Mouse (Mus musculus) MEL (cell line): Measurements from ENCODE around the gene Lhfpl3. TPM values are rescaled to one million over a fixed set of nuclear protein-coding genes. Genes with fewer than 3 reads are reported as not detected.

Experiments used
- DNase-seq: peaks from one replicate; pipeline ENCODE4 v3.0.0; 2011; ENCODE audit warnings: low read depth, low spot score
- H3K27ac ChIP-seq: 2 replicates; pipeline ENCODE4 v1.5.1; 2012; ENCODE audit warnings: low read depth, mild to moderate bottlenecking, control low read depth, low read length, moderate library complexity; ENCODE audit not compliant: control insufficient read depth
- H3K27me3 ChIP-seq, 2 experiments: fragments of 150-350 bp in 1 of 2; sonication (generic) in 1 of 2; 2 replicates each; pipeline ENCODE4 v1.6.1; 2012; ENCODE audit warnings: low read length in 2 of 2, mild to moderate bottlenecking in 2 of 2, improper control_type of control experiment in 1 of 2, moderate library complexity in 1 of 2; ENCODE audit not compliant: insufficient read depth in 2 of 2, control insufficient read depth in 1 of 2
- H3K36me3 ChIP-seq, 2 experiments: 2 replicates each; pipeline ENCODE4 v1.6.1; 2012 to 2014; ENCODE audit warnings: low read length in 2 of 2, improper control_type of control experiment in 1 of 2, inconsistent platforms in 1 of 2, mild to moderate bottlenecking in 1 of 2; ENCODE audit not compliant: insufficient read depth in 2 of 2, control insufficient read depth in 1 of 2
- H3K4me1 ChIP-seq, 2 experiments: fragments of 150-350 bp in 1 of 2; sonication (generic) in 1 of 2; 2 replicates each; pipeline ENCODE4 v1.6.1; 2012; ENCODE audit warnings: low read length in 2 of 2, improper control_type of control experiment in 1 of 2, mild to moderate bottlenecking in 1 of 2; ENCODE audit not compliant: insufficient read depth in 2 of 2, control insufficient read depth in 1 of 2
- H3K4me3 ChIP-seq, 2 experiments: fragments of 150-350 bp in 1 of 2; sonication (generic) in 1 of 2; 2 replicates each; pipeline ENCODE4 v1.5.1; 2012; ENCODE audit warnings: low read depth in 2 of 2, low read length in 2 of 2, mild to moderate bottlenecking in 2 of 2, moderate library complexity in 2 of 2, control low read depth in 1 of 2, improper control_type of control experiment in 1 of 2; ENCODE audit not compliant: control insufficient read depth in 1 of 2, insufficient read depth in 1 of 2
- H3K79me2 ChIP-seq: 2 replicates; pipeline ENCODE4 v1.6.1; 2012; ENCODE audit warnings: mild to moderate bottlenecking, low read length, moderate library complexity; ENCODE audit not compliant: control insufficient read depth, poor library complexity, insufficient read depth
- H3K9ac ChIP-seq: 2 replicates; pipeline ENCODE4 v1.6.1; 2012; ENCODE audit warnings: low read depth, mild to moderate bottlenecking, control low read depth, low read length, moderate library complexity; ENCODE audit not compliant: control insufficient read depth, poor library complexity, severe bottlenecking
- H3K9me3 ChIP-seq: fragments of 150-350 bp; sonication (generic); replicated peaks from 2 replicates; pipeline ENCODE4 v1.6.1; 2012; ENCODE audit warnings: mild to moderate bottlenecking, low read length, improper control_type of control experiment, moderate library complexity; ENCODE audit not compliant: insufficient read depth
- CHD1 ChIP-seq: IDR thresholded peaks from 2 replicates; pipeline ENCODE4 v1.6.1; 2012; ENCODE audit warnings: low read depth, mild to moderate bottlenecking, inconsistent platforms, low read length, improper control_type of control experiment
- CHD2 ChIP-seq: IDR thresholded peaks from 2 replicates; pipeline ENCODE4 v1.6.1; 2011; ENCODE audit warnings: low read length, improper control_type of control experiment
- CTCF ChIP-seq, 3 experiments: IDR thresholded peaks in 2 of 3; conservative IDR thresholded peaks in 1 of 3; 2 replicates each; pipeline ENCODE4 v1.5.1; 2011 to 2012; ENCODE audit warnings: low read length in 3 of 3, low read depth in 2 of 3, mild to moderate bottlenecking in 2 of 3, improper control_type of control experiment in 1 of 3, inconsistent platforms in 1 of 3, mixed read lengths in 1 of 3, moderate library complexity in 1 of 3; ENCODE audit not compliant: control insufficient read depth in 1 of 3, insufficient read depth in 1 of 3, poor library complexity in 1 of 3, severe bottlenecking in 1 of 3
- E2F4 ChIP-seq: IDR thresholded peaks from 2 replicates; pipeline ENCODE4 v1.6.1; 2011; ENCODE audit warnings: low read depth, low read length, improper control_type of control experiment, borderline replicate concordance
- ELF1 ChIP-seq: IDR thresholded peaks from 2 replicates; pipeline ENCODE4 v1.6.1; 2014; ENCODE audit warnings: low read depth, mild to moderate bottlenecking, inconsistent platforms, low read length, improper control_type of control experiment, moderate library complexity
- ETS1 ChIP-seq: IDR thresholded peaks from 2 replicates; pipeline ENCODE4 v1.6.1; 2012; ENCODE audit warnings: low read depth, mild to moderate bottlenecking, inconsistent platforms, low read length, improper control_type of control experiment, moderate library complexity
- GABPA ChIP-seq: IDR thresholded peaks from 2 replicates; pipeline ENCODE4 v1.6.1; 2012; ENCODE audit warnings: low read depth, mild to moderate bottlenecking, inconsistent platforms, low read length, improper control_type of control experiment, moderate library complexity
- HCFC1 ChIP-seq: IDR thresholded peaks from 2 replicates; pipeline ENCODE4 v1.6.1; 2012; ENCODE audit warnings: low read depth, mild to moderate bottlenecking, inconsistent platforms, low read length, improper control_type of control experiment, moderate library complexity
- KAT2A ChIP-seq: conservative IDR thresholded peaks from 2 replicates; pipeline ENCODE4 v1.6.1; 2012; ENCODE audit warnings: low read depth, low read length, improper control_type of control experiment, inconsistent platforms
- MAZ ChIP-seq: IDR thresholded peaks from 2 replicates; pipeline ENCODE4 v1.6.1; 2012; ENCODE audit warnings: low read depth, mild to moderate bottlenecking, inconsistent platforms, low read length, improper control_type of control experiment
- MEF2A ChIP-seq: IDR thresholded peaks from 2 replicates; pipeline ENCODE4 v1.6.1; 2014; ENCODE audit warnings: low read depth, mild to moderate bottlenecking, inconsistent platforms, low read length, improper control_type of control experiment; ENCODE audit not compliant: poor library complexity, insufficient replicate concordance, severe bottlenecking; ENCODE audit errors: extremely low read depth
- MXI1 ChIP-seq: IDR thresholded peaks from 2 replicates; pipeline ENCODE4 v1.6.1; 2011; ENCODE audit warnings: mild to moderate bottlenecking, low read depth, low read length, improper control_type of control experiment
- MYB ChIP-seq: IDR thresholded peaks from 2 replicates; pipeline ENCODE4 v1.6.1; 2011; ENCODE audit warnings: mild to moderate bottlenecking, low read depth, low read length, improper control_type of control experiment
- MYC ChIP-seq: IDR thresholded peaks from 2 replicates; pipeline ENCODE4 v1.6.1; 2011; ENCODE audit warnings: low read depth, mild to moderate bottlenecking, low read length, improper control_type of control experiment, moderate library complexity
- NELFE ChIP-seq: IDR thresholded peaks from 2 replicates; pipeline ENCODE4 v1.6.1; 2011; ENCODE audit warnings: low read depth, low read length, improper control_type of control experiment
- NRF1 ChIP-seq: IDR thresholded peaks from 2 replicates; pipeline ENCODE4 v1.6.1; 2014; ENCODE audit warnings: low read depth, mild to moderate bottlenecking, inconsistent platforms, low read length, improper control_type of control experiment, moderate library complexity; ENCODE audit not compliant: poor library complexity, insufficient read depth, severe bottlenecking
- POLR2A ChIP-seq, 2 experiments: IDR thresholded peaks; 2 replicates each; pipeline ENCODE4 v1.6.1; 2011 to 2012; ENCODE audit warnings: low read length in 2 of 2, mild to moderate bottlenecking in 2 of 2, control low read depth in 1 of 2, improper control_type of control experiment in 1 of 2, low read depth in 1 of 2, moderate library complexity in 1 of 2; ENCODE audit not compliant: control insufficient read depth in 1 of 2, insufficient read depth in 1 of 2, poor library complexity in 1 of 2
- POLR2AphosphoS2 ChIP-seq: IDR thresholded peaks from 2 replicates; pipeline ENCODE4 v1.6.1; 2011; ENCODE audit warnings: low read length, improper control_type of control experiment
- RAD21 ChIP-seq: IDR thresholded peaks from 2 replicates; pipeline ENCODE4 v1.6.1; 2011; ENCODE audit warnings: mild to moderate bottlenecking, low read depth, low read length, improper control_type of control experiment
- RCOR1 ChIP-seq: IDR thresholded peaks from 2 replicates; pipeline ENCODE4 v1.6.1; 2012; ENCODE audit warnings: low read depth, mild to moderate bottlenecking, inconsistent platforms, low read length, improper control_type of control experiment
- SIN3A ChIP-seq: IDR thresholded peaks from 2 replicates; pipeline ENCODE4 v1.6.1; 2012; ENCODE audit warnings: low read length, improper control_type of control experiment, inconsistent platforms
- SMC3 ChIP-seq: IDR thresholded peaks from 2 replicates; pipeline ENCODE4 v1.6.1; 2011; ENCODE audit warnings: low read depth, low read length, improper control_type of control experiment
- TAL1 ChIP-seq: IDR thresholded peaks from 2 replicates; pipeline ENCODE4 v1.6.1; 2012; ENCODE audit warnings: mild to moderate bottlenecking, inconsistent platforms, low read length, moderate library complexity, mixed read lengths
- TBP ChIP-seq: IDR thresholded peaks from 2 replicates; pipeline ENCODE4 v1.8.0; 2011; ENCODE audit warnings: low read depth, low read length, improper control_type of control experiment
- UBTF ChIP-seq: IDR thresholded peaks from 2 replicates; pipeline ENCODE4 v1.6.1; 2012; ENCODE audit warnings: low read depth, mild to moderate bottlenecking, inconsistent platforms, low read length, improper control_type of control experiment, moderate library complexity, borderline replicate concordance; ENCODE audit not compliant: insufficient read depth
- USF1 ChIP-seq: IDR thresholded peaks from 2 replicates; pipeline ENCODE4 v1.6.1; 2014; ENCODE audit warnings: low read depth, mild to moderate bottlenecking, inconsistent platforms, low read length, improper control_type of control experiment, moderate library complexity
- USF2 ChIP-seq, 2 experiments: IDR thresholded peaks; 2 replicates each; pipeline ENCODE4 v1.6.1; 2011 to 2012; ENCODE audit warnings: improper control_type of control experiment in 2 of 2, low read length in 2 of 2, borderline replicate concordance in 1 of 2, inconsistent platforms in 1 of 2, low read depth in 1 of 2, mild to moderate bottlenecking in 1 of 2; ENCODE audit not compliant: insufficient read depth in 1 of 2
- ZC3H11A ChIP-seq: IDR thresholded peaks from 2 replicates; pipeline ENCODE4 v1.6.1; 2012; ENCODE audit warnings: low read depth, mild to moderate bottlenecking, inconsistent platforms, low read length, improper control_type of control experiment
- ZMIZ1 ChIP-seq: IDR thresholded peaks from 2 replicates; pipeline ENCODE4 v1.6.1; 2012; ENCODE audit warnings: low read depth, mild to moderate bottlenecking, inconsistent platforms, low read length, improper control_type of control experiment, moderate library complexity
- polyA plus RNA-seq, 2 experiments: library from polyadenylated mRNA; stranded (reverse) in 1 of 2; unstranded in 1 of 2; fragments of >175 nt in 1 of 2; fragments of >200 nt in 1 of 2; gene quantifications; 2 replicates each; pipeline versions ENCODE4 v1.2.1 to v1.2.4; 2012; ENCODE audit warnings: low replicate concordance in 2 of 2, low read depth in 1 of 2; ENCODE audit not compliant: insufficient read length in 2 of 2, insufficient read depth in 1 of 2, missing spikeins in 1 of 2
- total RNA-seq: library from RNA; depleted of rRNA; stranded (reverse); fragments of 300-350 nt; gene quantifications from 2 replicates; pipeline ENCODE4 v1.2.3, GENCODE M21; 2012

The Lhfpl3 gene
- total and polyA plus RNA-seq, 3 experiments: not detected

DNA sequence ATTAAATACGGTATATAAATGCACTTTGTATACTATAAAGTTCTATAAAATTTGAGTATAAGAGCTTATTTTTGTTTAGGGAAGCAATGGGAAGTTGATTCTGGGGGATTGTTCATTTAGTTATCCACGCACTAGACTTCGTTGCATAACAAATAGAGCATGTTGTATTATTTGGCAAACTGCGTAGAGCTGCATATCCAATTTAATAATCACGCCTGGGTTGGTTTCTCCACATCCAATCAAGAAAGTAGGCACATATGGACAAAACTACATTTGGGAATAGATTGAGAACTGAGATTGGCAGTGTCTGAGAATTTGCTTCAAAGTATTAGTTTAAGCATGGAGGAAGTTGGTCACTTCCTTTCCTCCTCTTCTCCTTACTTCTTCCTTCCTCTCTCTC lies 123.2 kb downstream of the Lhfpl3 start:
- H3K9ac ChIP-seq: no peak overlapping the region
- no peaks in the 10 kb centered on the region for H3K4me1 ChIP-seq
- H3K27me3 ChIP-seq: no peaks in the 10 kb centered on the region
- no peak for TF ChIP-seq ZC3H11A
- TF ChIP-seq, all 39 proteins: peak for 0
- no peaks in the 10 kb centered on the region for H3K9me3 ChIP-seq
- no peak overlapping the region for H3K27ac ChIP-seq
- DNase-seq: no peak
- no peaks in the 10 kb centered on the region for H3K36me3 ChIP-seq
- H3K79me2 ChIP-seq: no peaks in the 10 kb centered on the region
- H3K4me3 ChIP-seq: no peak overlapping the region

DNA sequence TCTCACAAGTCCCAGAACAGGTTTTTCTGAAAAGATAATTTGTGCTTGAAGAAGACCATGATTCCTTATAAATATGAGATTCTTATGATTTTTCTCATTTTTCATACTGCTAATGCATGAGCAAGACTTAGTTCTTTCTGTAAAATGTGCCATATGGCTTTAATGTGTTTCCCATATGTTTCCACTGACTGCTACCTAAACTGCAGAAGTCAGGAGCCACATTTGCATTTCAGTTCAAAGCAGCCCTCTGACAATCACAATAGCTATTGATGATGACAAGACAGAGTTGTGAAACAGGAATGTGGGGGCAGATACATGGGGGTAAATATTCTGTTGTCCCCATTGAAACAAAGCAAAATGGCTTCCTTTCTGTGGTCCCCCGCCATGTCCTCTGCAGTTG lies 126.6 kb downstream of the Lhfpl3 start:
- H3K4me3 ChIP-seq: no peak overlapping the region
- no peak overlapping the region for H3K9ac ChIP-seq

DNA sequence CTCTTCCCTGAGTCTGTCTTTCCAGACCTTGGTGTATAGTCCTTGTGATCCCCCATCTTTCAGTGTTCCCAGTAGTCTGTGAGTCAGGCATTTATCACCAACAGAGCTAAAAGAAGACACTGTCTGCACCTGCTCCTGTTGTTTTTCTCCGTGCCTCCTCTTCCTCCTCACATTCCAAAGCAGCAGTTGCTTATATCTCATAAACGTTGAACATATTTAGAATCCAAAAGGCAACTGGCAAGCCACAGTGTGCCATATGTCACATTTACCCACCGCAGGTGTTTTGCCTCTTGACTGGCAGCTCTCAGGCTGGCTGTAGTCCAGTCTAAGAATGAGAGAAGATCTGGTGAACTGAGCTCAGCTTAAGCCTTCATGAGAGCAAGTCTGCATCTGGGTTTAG lies 142.5 kb downstream of the Lhfpl3 start:
- TF ChIP-seq NRF1 (no peak), CHD1 (no peak), TAL1 (no peak), CHD2 (no peak), RAD21 (no peak), KAT2A (no peak), USF2 (IDR thresholded peaks at IDR 0.05; ENCODE audit: borderline replicate concordance in 1 of 2, insufficient read depth in 1 of 2, low read depth in 1 of 2, low read length in 2 of 2) (no peak), MYB (no peak), UBTF (no peak), SIN3A (no peak), HCFC1 (no peak), TBP (no peak), CTCF (IDR thresholded peaks at IDR 0.05 in 2 of 3, conservative IDR thresholded peaks at IDR 0.05 in 1 of 3; ENCODE audit: control insufficient read depth in 1 of 3, insufficient read depth in 1 of 3, low read depth in 2 of 3, low read length in 3 of 3, poor library complexity in 1 of 3, severe bottlenecking in 1 of 3) (no peak), MXI1 (no peak), NELFE (no peak), RCOR1 (no peak), POLR2A (IDR thresholded peaks at IDR 0.05; ENCODE audit: control insufficient read depth in 1 of 2, insufficient read depth in 1 of 2, low read depth in 1 of 2, low read length in 2 of 2, poor library complexity in 1 of 2) (no peak)
- Histone ChIP-seq H3K27me3 (no peaks in the 10 kb centered on the region), H3K27ac (no peak overlapping the region), H3K9ac (no peak overlapping the region), H3K4me1 (no peaks in the 10 kb centered on the region), H3K4me3 (no peak overlapping the region), H3K9me3 (no peaks in the 10 kb centered on the region), H3K36me3 (no peaks in the 10 kb centered on the region), H3K79me2 (no peaks in the 10 kb centered on the region)
- DNase-seq: no peak

More for the DNA sequence above, 126.6 kb downstream of the Lhfpl3 start:
- TF ChIP-seq ELF1: no peak
- TF ChIP-seq ETS1: no peak
- TF ChIP-seq E2F4: no peak
- TF ChIP-seq KAT2A: no peak
- TF ChIP-seq POLR2AphosphoS2: no peak
- TF ChIP-seq HCFC1: no peak
- TF ChIP-seq MEF2A: no peak
- TF ChIP-seq MYB: no peak
- no peak for TF ChIP-seq MYC
- TF ChIP-seq GABPA: no peak
- no peak for TF ChIP-seq CHD1
- TF ChIP-seq POLR2A (IDR thresholded peaks at IDR 0.05; ENCODE audit: control insufficient read depth in 1 of 2, insufficient read depth in 1 of 2, low read depth in 1 of 2, low read length in 2 of 2, poor library complexity in 1 of 2): no peak
- TF ChIP-seq NELFE: no peak
- TF ChIP-seq ZMIZ1: no peak
- TF ChIP-seq UBTF: no peak
- no peak for TF ChIP-seq MAZ
- TF ChIP-seq USF1: no peak
- TF ChIP-seq SMC3: no peak
- no peaks in the 10 kb centered on the region for H3K36me3 ChIP-seq
- no peaks in the 10 kb centered on the region for H3K4me1 ChIP-seq
- H3K9me3 ChIP-seq: no peaks in the 10 kb centered on the region
- no peak for DNase-seq
- no peaks in the 10 kb centered on the region for H3K27me3 ChIP-seq
- no peaks in the 10 kb centered on the region for H3K79me2 ChIP-seq
- H3K27ac ChIP-seq: no peak overlapping the region
